Mouse (Mus musculus) right cerebral cortex, postnatal 14 days (tissue): ENCODE results near the gene Ocel1.
"Not testable (repeated sequence)": the region's sequence is repeated elsewhere in the genome, so short reads cannot be mapped to it uniquely, and the experiment has no call there.

ENCODE experiments used
- DNase-seq: peaks from one replicate; pipeline ENCODE4 v3.0.0; 2022

Ocel1 gene

GRCm38 (mm10) chr8:71371236-71371848, at the start of gene Ocel1:
Gene Ocel1, plus strand, starts transcription at chr8:71371298.
- DNase-seq = peak; percentile 96

GRCm38 (mm10) chr8:71322939-71323338, 48.2 kb upstream of the Ocel1 start:
- no peak for DNase-seq

- no peak for DNase-seq
Measured at GRCm38 (mm10) chr8:71324848-71325247, 46.2 kb upstream of the Ocel1 start.

GRCm38 (mm10) chr8:71337834-71338233, 33.3 kb upstream of the Ocel1 start:
- not testable (repeated sequence) for DNase-seq

- no peak for DNase-seq
Measured at GRCm38 (mm10) chr8:71340625-71341024, 30.5 kb upstream of the Ocel1 start.

- no peak for DNase-seq
Measured at GRCm38 (mm10) chr8:71346581-71346980, 24.5 kb upstream of the Ocel1 start.

GRCm38 (mm10) chr8:71351117-71351516, 20.0 kb upstream of the Ocel1 start:
- no peak for DNase-seq

GRCm38 (mm10) chr8:71351520-71351919, 19.6 kb upstream of the Ocel1 start:
- DNase-seq = no peak

- no peak for DNase-seq
Measured at GRCm38 (mm10) chr8:71358026-71358425, 13.1 kb upstream of the Ocel1 start.

GRCm38 (mm10) chr8:71366771-71367528, 4.1 kb upstream of the Ocel1 start, which contains the start of gene Use1:
Gene Use1, plus strand, starts transcription at chr8:71366848.
- DNase-seq = peak; percentile 84

GRCm38 (mm10) chr8:71367529-71368176, 3.4 kb upstream of the Ocel1 start:
- no peak for DNase-seq

- DNase-seq = no peak
Measured at GRCm38 (mm10) chr8:71368366-71368765, 2.7 kb upstream of the Ocel1 start.

- no peak for DNase-seq
Measured at GRCm38 (mm10) chr8:71369040-71369718, 1.9 kb upstream of the Ocel1 start.

GRCm38 (mm10) chr8:71370711-71371235, 325 bp upstream of the Ocel1 start:
- DNase-seq = no peak

- no peak for DNase-seq
Measured at GRCm38 (mm10) chr8:71372427-71372826, 1.3 kb downstream of the Ocel1 start.

- DNase-seq = no peak
Measured at GRCm38 (mm10) chr8:71373000-71373399, 1.9 kb downstream of the Ocel1 start.

- DNase-seq = no peak
Measured at GRCm38 (mm10) chr8:71374616-71375206, 3.6 kb downstream of the Ocel1 start.

GRCm38 (mm10) chr8:71375581-71376422, 4.7 kb downstream of the Ocel1 start:
- DNase-seq = peak; percentile 77

GRCm38 (mm10) chr8:71376423-71377030, 5.4 kb downstream of the Ocel1 start:
- no peak for DNase-seq

GRCm38 (mm10) chr8:71379008-71379407, 7.9 kb downstream of the Ocel1 start:
- DNase-seq = no peak

- no peak for DNase-seq
Measured at GRCm38 (mm10) chr8:71379512-71380075, 8.5 kb downstream of the Ocel1 start.
